Mouse (Mus musculus) liver, adult 2 months (tissue): ENCODE results near the gene Hist1h3i. TPM values are rescaled to one million over a fixed set of nuclear protein-coding genes. Genes with fewer than 3 reads are reported as not detected.
"Not testable (repeated sequence)": the region's sequence is repeated elsewhere in the genome, so short reads cannot be mapped to it uniquely, and the experiment has no call there.

Source experiments
- DNase-seq: peaks from one replicate; pipeline ENCODE4 v3.0.0-alpha.2; 2011; ENCODE audit warnings: low read depth, low spot score; ENCODE audit errors: extremely low read depth
- H3K27ac ChIP-seq: fragments of 200-500 bp; replicated peaks from 2 replicates; pipeline ENCODE4 v1.5.1; 2012; ENCODE audit warnings: low read depth, mild to moderate bottlenecking, control low read depth, inconsistent platforms, low read length; ENCODE audit not compliant: insufficient read depth
- H3K27me3 ChIP-seq: fragments of 200-500 bp; 2 replicates; pipeline ENCODE4 v1.6.1; 2012; ENCODE audit warnings: mild to moderate bottlenecking, moderate library complexity, low read length, inconsistent platforms; ENCODE audit not compliant: control insufficient read depth, insufficient read depth
- H3K36me3 ChIP-seq: fragments of 200-500 bp; 2 replicates; pipeline ENCODE4 v1.6.1; 2012; ENCODE audit warnings: low read length, inconsistent platforms; ENCODE audit not compliant: control insufficient read depth, insufficient read depth
- H3K4me1 ChIP-seq: fragments of 200-500 bp; 2 replicates; pipeline ENCODE4 v1.6.1; 2011; ENCODE audit warnings: low read length; ENCODE audit not compliant: control insufficient read depth, insufficient read depth
- H3K4me3 ChIP-seq: fragments of 200-500 bp; 2 replicates; pipeline ENCODE4 v1.5.1; 2011; ENCODE audit warnings: low read depth, mild to moderate bottlenecking, control low read depth, low read length, moderate library complexity; ENCODE audit not compliant: insufficient read depth
- H3K79me2 ChIP-seq: fragments of 200-500 bp; 2 replicates; pipeline ENCODE4 v1.6.1; 2012; ENCODE audit warnings: inconsistent platforms, mild to moderate bottlenecking, low read length, moderate library complexity; ENCODE audit not compliant: control insufficient read depth, insufficient read depth
- H3K9ac ChIP-seq: fragments of 200-500 bp; 2 replicates; pipeline ENCODE4 v1.6.1; 2012; ENCODE audit warnings: low read depth, mild to moderate bottlenecking, control low read depth, inconsistent platforms, low read length
- CTCF ChIP-seq: fragments of 200-500 bp; IDR thresholded peaks from 2 replicates; pipeline ENCODE4 v1.5.1; 2011; ENCODE audit warnings: low read depth, low read length, control low read depth
- POLR2A ChIP-seq: fragments of 200-500 bp; IDR thresholded peaks from 2 replicates; pipeline ENCODE4 v1.6.1; 2011; ENCODE audit warnings: low read length, control low read depth; ENCODE audit not compliant: insufficient read depth; ENCODE audit errors: extremely low read depth
- WGBS: fragments of 180-500 bp; shearing (Covaris S2); methylation state at CpG from one replicate; pipeline ENCODE4 v1.1.7; 2018; 5-methylcytosine and 5-hydroxymethylcytosine counted together
- polyA plus RNA-seq: library from polyadenylated mRNA; depleted of rRNA; stranded (reverse); fragments of >200 nt; gene quantifications from 2 replicates; pipeline ENCODE4 v1.2.3, GENCODE M21; 2012
- total RNA-seq: library from RNA; depleted of rRNA; stranded (reverse); fragments of >200 nt; gene quantifications from 2 replicates; pipeline ENCODE4 v1.2.3, GENCODE M21; 2014

Hist1h3i gene
- total and polyA plus RNA-seq, 2 experiments, result 4.1 to 26.6 TPM

DNA sequence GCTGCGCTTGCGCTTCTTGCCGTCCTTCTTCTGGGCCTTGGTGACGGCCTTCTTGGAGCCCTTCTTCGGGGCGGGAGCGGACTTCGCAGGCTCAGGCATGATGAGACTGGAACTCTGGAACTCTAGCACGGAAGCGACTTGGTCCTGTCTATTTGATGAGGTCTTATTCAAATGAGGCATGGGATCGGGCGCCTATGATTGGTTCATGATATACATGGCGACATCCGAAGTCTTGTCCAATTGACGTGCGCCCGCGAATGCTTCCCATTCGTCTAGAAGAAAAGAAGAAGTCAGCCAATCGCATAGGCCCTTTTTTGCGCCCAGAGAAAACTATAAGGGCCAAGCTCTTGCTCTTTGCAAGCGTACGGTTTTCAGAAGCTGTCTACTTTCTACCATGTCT, 26.9 kb upstream of the Hist1h3i start, which contains the start of the genes Hist1h2bq and Hist1h2ao:
Hist1h2bq (minus strand) TSS at position 125 of the 400 bp plus-strand sequence.
Hist1h2ao (plus strand) TSS at position 393 of the 400 bp plus-strand sequence.
- DNase-seq, H3K36me3 ChIP-seq, H3K27me3 ChIP-seq, H3K4me1 ChIP-seq, H3K79me2 ChIP-seq, H3K9ac ChIP-seq, H3K4me3 ChIP-seq, H3K27ac ChIP-seq: not testable (repeated sequence)
- no CpG with 5 or more reads among the region's 23 CpGs for WGBS

DNA sequence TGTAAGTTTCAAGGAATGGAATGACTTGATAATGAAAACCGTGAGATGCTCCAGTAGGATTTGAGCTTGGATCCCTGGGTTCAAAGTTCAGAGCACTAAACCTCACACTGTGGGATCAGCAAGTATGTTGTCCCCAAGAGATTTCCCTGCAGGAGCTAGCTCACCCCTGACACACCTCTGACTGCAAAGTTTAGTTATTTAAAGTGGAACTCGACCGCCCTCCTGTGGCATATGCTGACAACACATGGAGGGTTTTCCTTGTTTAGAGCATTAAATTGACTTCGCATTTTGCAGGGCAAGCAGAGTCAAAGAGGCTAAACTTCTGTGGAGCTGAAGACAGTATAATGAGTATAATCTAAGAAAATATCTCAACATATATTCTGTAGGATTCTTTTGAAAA, 19.9 kb upstream of the Hist1h3i start:
- not testable (repeated sequence) for H3K36me3 ChIP-seq, H3K79me2 ChIP-seq, H3K27ac ChIP-seq, H3K9ac ChIP-seq, H3K4me1 ChIP-seq, H3K4me3 ChIP-seq, DNase-seq, H3K27me3 ChIP-seq
- WGBS, result no CpG with 5 or more reads among the region's 4 CpGs

DNA sequence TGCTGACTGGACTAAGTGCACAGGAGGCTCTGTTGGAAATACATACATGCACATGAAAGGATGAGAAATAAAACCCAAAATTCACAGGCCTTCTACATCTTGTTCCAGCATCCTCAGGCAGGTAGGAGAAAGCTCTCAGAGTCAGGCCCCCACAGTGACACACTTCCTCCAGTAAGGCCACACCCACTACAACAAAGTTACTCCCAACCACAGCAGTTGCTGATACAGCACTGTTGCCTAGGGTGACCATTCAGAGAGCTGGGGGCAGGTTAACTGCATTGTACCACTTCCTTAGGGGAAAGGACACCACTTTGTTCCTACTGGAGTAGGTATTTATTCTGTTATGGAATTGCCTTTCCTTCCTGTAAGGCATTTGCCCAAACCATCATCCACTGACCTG, 14.0 kb upstream of the Hist1h3i start:
- not testable (repeated sequence) for H3K4me1 ChIP-seq, H3K27me3 ChIP-seq, H3K36me3 ChIP-seq, H3K27ac ChIP-seq, H3K9ac ChIP-seq, H3K4me3 ChIP-seq, H3K79me2 ChIP-seq, DNase-seq

DNA sequence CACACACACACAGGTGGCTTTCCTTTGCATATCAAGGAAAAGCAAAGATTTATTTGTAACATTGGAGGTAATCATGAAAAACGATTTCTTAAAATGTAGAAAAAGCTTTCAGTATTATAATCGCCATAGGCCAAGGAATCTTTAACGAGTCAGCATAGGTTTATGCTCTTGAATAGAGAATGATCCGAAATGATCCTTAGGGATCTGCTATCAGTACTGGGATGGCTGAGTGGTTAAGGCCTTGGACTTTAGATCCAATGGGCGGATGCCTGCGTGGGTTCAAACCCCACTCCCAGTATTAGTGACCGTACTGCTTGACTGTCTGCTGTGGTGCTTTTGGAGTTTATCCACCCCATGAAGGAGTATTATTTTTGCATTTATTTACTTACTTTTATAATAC, 12.4 kb upstream of the Hist1h3i start:
- Histone ChIP-seq H3K79me2 (no peaks in the 10 kb centered on the region), H3K9ac (no peak overlapping the region), H3K4me1 (no peaks in the 10 kb centered on the region), H3K4me3 (no peak overlapping the region), H3K36me3 (no peaks in the 10 kb centered on the region), H3K27me3 (no peaks in the 10 kb centered on the region), H3K27ac (no peak overlapping the region)
- no peak for DNase-seq
- TF ChIP-seq POLR2A (no peak), CTCF (no peak)
- 93% methylated on average over 7 of the region's 7 CpGs for WGBS

DNA sequence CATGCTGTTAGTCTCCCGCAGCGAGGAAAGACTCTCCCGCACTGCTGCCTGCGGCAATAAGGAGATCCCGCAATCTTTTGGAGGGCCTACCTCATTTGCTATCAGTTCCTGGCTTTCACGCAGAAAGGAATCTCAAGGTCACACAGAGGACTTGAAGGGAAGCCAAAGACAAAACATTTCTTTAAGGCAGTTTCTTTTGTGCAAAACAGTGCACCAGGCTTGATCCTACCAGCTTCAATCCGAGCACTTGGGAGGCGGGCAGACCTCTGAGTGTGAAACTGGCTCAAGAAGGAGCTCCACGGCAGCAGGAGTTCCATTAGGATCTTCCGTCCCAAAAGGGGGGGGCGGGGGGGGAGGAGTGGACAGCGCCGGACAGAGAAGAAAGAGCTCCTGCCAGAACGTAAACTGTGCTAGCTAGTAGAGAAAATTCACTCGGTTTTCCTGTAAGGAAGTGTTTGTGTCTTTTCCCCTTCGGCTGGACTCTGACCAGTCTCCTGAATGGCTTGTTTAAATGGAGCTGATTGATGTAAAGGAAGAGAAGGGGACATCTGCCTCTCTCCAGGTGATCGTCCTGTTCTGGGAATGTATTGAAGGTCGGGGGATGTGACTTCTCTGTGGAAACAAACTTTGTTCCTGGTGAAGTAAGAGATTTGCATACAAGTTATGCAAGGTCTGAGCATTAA, 7.6 kb upstream of the Hist1h3i start:
- Histone ChIP-seq H3K27me3 (no peaks in the 10 kb centered on the region; the same call in 1 of the 2 replicates), H3K36me3 (no peaks in the 10 kb centered on the region), H3K9ac (no peak overlapping the region), H3K79me2 (no peaks in the 10 kb centered on the region), H3K4me3 (no peak overlapping the region), H3K4me1 (peaks cover 2% of the 10 kb centered on the region; the same call in 1 of the 2 replicates), H3K27ac (no peak overlapping the region)
- no peak for TF ChIP-seq CTCF
- TF ChIP-seq POLR2A, result no peak
- WGBS, result 25% methylated on average over 18 of the region's 18 CpGs
- DNase-seq, result no peak

DNA sequence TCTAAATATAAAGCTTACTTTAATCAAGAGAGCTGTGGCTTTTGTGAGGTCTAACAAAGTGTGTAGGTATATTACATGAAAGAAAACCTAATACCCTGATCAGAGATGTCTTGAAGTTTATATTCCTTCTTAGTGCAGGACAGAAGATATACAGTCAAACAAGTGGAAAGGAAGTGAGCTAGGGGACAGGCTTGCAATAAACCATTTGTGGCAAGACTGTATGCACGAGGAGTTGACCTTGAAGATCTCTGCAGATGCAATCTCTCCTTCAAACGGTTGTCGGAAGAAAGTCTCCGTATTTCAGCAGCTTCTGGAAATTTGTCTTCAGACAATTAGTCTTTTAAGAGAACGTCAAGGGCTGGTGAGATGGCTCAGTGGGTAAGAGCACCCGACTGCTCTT, 6.8 kb upstream of the Hist1h3i start:
- H3K27ac ChIP-seq, result no peak overlapping the region
- WGBS, result 78% methylated on average over 6 of the region's 6 CpGs
- no peaks in the 10 kb centered on the region; the same call in 1 of the 2 replicates for H3K27me3 ChIP-seq
- H3K4me3 ChIP-seq, result no peak overlapping the region
- no peak for TF ChIP-seq POLR2A
- TF ChIP-seq CTCF, result no peak
- H3K79me2 ChIP-seq, result no peaks in the 10 kb centered on the region
- DNase-seq, result no peak
- no peak overlapping the region for H3K9ac ChIP-seq
- H3K4me1 ChIP-seq, result peaks cover 2% of the 10 kb centered on the region; the same call in 1 of the 2 replicates
- H3K36me3 ChIP-seq, result no peaks in the 10 kb centered on the region
